Mouse (Mus musculus): ENCODE results near the gene Ptprg.

Gene Ptprg

DNA sequence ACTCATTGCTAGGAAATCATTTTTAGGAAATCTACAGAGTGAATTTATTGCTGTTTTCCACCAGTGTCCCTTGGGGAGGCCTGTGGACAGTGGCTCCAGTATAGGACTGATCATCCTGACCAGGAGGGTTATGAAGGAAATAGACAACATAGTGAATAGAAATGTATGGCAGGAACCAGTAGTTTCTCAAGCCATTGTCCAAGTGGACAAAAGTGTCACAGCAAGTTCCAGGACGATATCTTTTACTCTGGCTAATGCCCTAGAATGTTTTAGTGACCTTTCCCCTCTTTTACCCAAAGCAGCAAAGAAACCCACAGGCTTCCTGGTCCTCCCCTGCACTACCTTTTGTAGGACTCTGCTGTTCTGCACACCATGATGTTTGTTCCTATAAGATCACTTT, 511.7 kb downstream of the Ptprg start:
- DNase-seq: no peak

DNA sequence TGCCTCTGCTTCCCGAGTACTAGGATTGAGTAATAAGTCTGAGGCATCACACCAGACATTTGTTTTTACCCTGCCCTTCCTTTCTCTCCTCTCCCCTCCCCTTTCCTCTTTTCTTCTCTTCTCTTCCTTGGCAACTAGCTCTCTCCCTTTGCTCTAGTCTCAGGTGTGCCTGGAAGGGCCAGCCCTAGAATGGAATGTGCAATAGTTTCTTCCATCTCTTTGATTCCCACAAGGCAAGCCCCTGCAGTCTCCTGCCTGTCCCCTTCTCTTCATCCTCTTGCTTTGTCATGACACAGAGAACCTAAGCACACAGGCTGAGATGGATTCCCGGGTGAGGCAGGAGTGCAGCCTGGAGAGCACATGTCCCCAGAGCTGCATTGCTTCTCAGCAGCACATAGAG, 512.4 kb downstream of the Ptprg start:
- no peak for DNase-seq

DNA sequence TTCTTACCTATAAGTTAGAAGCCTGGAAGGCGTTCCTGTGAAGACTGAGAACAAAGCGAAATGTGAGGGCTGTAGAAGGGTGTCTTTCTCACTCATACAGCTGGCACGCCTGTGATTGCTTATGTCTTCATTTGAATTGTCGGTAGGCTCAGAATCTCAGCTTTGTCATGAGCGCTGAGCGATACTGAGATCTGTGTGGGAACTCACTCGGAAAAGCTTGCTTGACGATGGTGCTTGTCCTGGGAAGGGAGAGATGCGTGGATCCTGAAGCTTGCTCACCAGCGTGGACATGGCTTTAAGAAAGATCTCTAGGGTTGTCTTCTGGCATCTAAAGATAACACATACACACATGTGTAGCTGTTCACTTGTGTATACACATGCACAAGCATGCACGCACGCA, 516.4 kb downstream of the Ptprg start:
- DNase-seq: no peak

DNA sequence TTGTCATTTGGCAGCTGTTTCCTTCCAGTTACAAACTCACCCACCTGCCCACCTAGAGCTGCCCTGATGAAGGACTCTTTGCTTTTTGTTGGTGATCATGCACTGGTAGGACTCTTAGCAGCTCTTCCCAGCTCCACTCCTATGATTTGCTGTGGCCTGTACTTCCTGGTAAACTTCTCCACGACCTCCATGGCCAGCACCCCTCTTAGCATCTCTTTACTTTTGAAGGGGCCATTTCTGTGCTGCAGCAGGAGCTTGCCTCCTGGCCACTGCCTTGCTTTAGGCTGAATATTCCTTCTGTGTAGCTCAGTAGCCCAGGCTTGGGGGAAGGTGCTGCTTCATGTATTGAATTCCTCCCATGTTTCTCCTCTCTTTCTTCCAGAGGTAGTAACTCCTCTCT, 517.0 kb downstream of the Ptprg start:
- DNase-seq: no peak

DNA sequence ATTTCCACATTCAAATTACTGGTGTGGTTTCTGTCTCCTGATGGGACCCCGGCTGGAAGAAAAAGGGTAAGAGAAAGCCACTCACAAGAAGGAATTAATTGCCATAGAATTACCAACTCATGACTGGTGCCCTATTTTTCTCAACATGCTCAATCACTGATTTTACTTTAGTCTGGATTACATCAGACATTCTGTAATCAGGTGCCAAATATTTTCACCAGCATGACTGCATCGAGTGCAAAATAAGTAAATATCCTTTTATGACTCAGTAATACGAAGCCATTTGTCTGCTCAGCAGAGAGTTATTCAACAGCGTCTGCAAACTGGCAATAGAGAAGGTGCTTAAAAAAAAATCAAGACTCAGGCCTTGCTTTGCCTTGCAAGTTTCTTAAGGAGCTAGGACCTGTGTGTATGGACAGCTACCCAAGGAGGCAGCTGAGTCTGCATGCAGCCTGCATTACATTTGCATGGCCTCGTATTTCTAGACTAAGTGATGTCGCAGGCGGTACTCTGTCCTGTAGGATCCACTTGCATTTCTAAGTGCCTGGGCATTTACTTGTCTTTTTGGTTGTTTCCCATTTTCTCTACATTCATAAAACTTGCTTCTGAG, 517.6 kb downstream of the Ptprg start:
- no peak for DNase-seq

DNA sequence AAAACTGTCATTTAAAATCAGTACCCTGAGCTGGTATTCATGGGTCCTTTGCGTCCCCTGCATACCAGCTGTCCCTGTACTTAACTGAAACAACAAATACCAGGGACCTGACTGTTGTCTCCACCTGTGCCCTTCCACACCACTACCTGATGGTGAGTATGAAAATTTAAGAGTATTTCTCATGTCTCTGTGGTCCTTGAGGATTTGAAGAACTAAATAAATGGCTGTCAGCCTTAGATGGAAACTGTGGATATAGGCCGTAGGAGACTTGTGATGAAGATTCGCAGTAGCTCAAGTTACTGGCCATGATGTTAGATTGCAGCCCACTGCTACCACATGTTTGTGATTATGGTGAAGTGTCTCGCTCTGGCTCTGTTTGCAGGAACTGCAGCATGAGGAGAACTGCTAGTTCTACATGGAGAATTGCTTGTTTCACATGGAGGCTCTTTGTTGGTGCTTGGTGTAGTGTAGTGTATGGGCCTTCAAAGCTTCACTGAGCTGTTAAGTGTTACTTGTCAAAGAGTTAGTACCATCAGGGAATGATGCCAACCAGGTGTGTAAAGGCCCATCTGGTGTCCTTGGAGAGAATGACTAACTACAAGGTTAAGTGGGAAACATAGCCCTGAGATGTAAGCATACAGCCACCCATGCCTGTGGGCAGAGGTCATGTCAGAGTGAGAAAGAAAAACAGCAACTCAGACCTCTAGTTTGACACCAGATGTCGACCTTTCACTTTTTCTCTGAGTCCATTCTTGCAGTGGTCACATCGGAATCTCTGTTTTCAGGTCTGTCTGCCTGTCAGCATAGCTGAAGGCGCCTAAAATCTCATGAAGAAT, 518.9 kb downstream of the Ptprg start:
- no peak for DNase-seq

DNA sequence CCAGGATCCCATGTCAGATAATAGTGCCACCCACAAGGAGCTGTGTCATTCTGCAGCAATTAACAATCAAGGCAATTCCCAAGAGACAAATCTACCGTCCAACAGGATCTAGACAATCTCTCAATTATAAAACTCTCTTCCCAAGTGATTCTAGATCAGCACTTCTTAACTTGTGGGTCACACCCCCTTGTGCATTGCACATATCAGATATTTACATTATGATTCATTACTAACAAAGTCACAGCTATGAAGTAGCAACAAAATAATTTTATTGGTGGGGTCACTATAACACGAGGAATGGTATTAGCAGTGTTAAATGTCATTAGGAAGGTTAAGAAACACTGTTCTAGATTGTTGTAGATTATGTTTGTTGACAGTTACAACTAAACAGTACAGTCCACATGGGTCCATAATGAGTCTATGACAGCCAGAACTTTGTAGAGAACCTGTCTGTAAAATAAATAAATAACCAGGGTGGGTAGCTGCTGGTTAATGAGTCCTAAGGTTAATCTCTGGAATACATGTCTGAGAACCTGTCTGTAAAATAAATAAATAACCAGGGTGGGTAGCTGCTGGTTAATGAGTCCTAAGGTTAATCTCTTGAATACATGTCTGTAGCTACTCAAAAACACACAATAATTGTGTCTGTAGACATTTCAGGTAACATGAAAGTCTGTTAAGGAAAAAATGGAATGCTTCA, 520.2 kb downstream of the Ptprg start:
- no peak for DNase-seq

DNA sequence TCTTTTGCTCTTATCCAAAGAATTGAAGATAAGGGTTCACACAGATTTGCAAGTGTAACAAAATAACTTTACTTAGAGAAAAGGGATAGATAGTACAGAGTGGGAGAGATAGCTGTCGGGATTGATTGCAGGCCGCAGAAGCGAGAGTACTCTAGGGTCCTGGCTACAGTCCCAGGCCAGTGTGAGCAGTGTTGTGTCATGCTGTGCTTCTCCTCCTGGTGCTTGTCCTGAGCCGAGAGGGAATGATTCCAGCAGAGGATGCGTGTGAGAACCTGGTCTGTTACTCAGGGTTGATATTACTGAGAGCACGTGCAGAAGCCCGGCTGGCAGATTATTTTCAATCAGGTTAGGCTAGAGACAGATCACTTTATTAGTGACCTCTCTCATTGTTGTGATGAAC, 523.9 kb downstream of the Ptprg start:
- DNase-seq: no peak

DNA sequence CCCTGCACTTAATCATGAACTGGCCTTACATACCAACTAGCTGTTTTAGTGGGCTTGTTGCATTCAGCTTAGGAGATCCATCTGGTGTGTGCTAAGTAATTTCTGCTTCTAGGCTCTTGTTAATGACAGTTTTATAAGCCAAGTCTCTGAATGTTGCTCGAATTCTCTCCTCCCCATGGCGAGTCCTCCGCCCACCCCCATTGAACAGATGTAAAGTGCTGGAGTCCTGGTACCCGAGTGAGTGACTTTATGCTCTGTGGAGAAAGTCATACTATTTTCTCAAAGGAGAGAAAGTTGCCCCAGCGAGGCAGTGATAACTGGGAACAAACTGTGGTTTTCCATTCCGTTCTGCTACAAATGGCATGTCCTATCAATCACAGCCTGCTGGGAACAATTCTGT, 525.9 kb downstream of the Ptprg start:
- peak in 1 of 2 experiments; percentile 33 for DNase-seq

DNA sequence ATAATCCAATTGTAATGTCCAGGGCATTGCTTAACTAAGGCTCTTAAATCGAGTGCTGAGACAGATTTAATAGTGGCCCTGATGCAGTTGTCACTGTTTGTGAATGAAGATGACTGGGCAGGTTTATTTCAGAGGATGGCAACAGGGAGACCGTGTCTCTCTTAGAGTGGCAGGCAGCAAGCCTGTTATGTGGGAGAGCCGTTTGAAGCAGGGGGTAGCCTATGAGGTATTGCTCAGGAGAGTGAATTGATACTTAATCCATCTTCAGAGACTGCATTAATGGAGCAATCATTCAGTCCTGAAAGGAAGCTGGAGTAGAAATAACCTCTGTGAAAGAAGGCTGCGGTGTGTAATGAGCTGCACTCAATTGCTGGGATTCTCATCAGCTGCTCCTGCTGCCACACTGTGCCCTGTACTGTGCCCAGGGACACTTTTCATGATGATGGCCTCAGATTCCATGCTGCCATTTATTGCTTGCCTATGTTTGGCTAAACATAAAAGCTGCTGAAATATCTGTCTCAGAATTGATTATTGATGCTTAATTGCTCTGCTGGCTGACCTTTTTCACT, 526.6 kb downstream of the Ptprg start:
- DNase-seq: no peak

DNA sequence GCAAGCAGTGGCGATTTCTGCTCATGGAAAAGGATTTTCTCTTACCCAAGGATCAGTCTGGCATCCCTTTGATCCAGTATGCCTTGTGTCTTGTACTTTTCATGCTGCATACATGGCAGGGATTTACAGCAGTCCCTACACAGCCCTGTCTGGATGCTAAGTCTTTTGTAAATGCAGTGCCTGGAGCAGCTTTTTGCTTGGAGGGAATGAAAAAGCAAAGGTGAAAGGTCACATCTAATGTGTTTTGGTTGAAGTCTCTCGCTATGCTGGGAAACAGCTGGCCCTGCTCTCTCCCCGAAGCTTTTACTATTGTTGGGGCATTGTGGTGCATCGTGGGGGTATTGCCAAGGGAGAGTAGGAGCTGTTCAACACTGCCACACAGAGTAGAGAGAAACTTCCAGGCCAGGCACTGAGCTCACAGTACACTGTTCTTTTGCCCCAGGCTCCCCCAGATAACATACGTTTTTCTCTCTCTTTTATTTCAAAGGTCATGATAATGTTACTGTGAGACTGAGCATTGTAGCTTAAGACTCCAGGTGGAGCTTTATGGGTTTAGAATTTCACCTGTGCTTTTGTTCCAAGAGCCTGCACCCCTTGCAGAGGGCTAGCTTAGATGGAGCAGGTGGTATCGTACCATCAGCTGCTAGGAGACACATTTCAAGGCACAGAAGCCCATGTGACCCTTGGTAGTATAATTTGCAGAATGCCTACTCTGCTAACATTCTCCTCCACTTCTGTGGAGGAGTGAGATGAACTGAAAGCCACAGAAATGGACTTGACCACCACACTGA, 529.0 kb downstream of the Ptprg start:
- DNase-seq: peak; percentile 36 to 62

DNA sequence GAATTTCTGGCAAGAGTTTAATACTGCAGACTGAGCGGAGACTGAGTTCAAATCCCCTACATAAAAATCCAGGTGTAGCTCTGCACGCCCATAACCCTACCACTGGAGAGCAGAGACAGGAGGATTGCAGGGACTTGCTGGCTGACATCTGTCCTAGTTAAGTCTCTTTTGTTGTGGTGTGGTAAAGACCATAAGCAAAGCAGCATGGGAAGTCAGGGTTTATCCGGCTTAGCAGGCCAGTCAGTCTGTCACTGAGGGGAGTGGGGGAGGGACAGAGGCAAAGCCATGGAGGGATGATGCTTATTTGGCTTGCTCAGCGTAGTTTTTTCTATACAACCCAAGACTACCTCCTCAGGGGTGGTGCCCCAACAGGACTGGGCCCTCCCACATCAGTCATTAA, 530.7 kb downstream of the Ptprg start:
- no peak for DNase-seq

DNA sequence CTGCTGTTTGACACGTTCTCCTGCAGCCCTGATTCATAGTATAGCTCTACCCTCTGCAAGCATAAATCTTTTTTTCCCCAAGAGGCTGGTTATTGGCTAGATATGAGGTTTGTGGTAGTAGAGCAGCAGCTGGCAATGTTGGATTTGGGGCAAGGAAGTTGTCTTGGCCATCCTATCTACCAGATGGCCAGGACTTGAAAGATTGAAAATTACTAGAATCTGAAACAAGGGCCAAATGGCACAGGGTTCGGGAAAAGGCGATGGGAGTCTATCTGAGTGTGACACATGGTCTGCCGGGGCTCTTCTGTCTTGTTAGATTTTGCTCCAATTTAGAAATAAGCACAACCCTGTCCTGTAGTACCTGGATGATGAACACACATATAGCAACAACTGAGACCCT, 531.7 kb downstream of the Ptprg start:
- no peak for DNase-seq

DNA sequence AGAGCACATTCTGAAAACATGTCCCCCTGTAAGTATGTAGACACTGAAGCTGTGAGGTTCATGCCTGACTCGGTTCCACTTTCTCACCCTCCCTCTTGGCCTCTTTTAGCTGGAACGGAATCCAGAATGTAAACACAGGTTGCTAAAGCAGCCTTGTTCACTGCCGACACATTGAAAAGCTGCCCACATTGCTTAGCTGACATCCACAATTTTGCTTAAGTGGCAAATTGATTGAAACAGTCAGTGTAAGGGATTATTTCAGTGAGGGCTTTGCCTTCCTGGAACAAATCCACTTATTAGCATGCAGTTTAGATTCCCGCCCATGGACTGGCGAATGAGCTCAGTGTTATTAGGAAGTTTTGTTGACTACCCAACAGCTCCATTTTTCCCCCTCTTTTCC, 532.8 kb downstream of the Ptprg start:
- DNase-seq: no peak

DNA sequence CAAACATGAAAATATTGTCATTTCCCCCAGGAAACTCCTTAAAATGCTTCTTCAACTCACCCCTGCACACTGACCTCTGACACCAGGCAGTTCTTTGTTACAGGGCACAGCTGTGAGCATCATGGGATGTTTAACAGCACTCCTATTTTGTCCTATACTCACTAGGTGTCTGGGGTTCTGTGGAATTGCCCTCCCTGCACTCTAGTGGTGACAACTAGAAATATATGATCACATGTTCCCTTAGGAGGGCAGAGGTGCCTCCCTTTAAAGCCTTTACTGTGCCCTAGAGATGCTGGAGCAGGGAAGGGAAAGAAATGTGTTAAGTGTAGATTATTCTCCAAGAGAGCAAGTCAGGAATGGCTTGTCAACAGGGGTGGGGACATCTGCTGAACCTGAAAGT, 536.6 kb downstream of the Ptprg start:
- no peak for DNase-seq

DNA sequence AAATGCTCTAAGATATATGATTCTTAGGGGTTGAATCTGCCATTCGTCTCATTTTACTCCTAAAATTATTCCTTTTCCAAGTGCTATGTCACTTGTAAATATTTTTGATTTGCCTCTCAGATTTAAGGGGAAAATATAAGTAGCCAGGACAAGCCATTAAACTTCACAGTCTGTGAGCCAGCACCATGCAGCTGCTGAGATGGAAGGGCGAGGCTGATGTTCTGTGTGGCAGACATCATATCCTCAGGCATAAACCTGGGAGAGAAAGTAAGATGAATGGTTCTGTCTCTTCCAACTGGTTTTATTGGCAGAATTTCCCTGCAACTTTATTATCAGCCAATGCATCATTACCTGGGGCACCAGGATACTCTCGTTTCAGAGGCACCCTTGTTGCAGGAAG, 538.4 kb downstream of the Ptprg start:
- DNase-seq: no peak

DNA sequence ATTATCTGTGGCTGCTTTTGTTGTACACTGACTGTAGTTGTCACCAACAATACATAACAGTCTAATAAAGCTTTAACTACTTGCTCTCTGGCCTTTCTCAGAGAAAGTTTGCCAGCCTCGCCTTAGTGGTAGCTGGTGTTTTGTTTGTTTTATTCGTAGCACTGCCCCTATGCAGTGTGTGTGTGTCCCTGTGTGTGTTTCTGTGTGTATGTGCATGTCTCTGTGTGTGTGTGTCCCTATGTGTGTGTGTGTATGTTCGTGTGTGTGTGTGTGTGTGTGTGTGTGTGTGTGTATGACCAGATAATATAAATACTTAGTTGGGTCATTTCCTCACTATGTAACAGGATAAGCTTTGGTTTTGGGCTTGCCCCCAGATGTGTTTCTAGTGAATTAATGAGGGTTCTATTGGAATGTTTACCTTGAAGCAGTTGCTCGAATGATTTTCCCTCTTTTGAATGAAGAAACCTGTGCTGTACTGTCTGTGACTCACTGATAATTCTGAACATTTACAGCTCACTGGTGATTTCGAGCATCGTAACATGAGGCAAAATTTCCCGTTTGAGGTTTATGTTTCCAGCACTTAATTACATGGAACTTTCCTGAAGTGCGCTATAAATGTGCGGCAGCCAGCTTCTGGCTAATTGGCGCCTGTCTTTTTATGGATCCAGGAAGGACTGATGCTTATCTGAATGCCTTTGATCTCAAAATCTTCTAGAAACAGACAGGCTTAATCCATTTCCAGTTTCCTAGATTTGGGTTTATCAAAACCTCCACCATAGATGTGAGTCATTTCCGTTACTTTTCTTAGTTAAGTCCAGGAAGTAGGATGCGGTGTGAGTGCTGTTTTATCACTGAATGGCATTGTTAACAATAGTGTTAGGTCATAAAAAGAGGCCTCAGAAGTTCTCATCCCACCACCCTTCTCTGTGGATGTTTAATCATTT, 546.3 kb downstream of the Ptprg start:
- no peak for DNase-seq

DNA sequence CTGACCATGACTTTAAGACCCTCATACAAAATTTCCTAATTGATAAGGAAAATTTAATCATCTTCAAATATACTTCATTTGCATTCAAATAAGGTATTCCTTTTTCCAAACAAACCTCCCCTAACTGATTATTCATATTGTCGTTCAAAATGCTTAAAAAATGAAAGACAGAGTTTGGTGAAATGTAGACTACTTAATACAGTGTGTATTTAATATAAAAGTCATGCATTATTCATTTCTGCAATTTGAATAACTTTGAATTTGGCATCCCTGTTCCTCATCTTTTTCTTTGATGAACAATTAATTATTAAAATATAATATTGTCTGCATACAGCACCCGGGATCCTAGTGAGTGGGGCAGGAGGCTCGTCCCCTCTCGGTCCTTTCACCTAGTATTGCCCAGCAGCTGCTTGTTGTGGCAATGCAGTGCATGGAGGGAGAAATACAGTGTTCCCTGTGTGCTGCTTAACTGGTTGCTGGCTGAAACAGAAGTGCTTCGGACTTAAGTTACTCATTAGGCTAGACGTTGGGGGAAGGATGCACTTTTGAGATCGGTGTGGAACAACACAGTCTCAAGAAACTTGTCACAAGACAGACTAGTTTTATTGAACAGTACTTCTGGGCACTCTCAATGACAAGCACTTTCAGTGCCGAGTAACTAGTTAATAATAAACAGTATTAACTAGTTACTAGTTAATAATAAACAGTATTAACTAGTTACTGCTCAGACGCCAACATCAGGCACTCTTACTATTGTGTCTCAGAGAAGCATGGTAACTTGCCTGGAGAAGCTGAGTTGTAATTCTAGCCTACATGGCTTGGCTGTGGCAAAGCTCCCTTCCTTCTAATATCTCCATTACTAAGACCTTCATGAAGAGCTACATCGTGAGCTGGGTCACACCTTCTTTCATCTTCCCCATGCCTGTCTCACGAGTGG, 549.3 kb downstream of the Ptprg start:
- peak in 1 of 2 experiments; percentile 26 for DNase-seq

DNA sequence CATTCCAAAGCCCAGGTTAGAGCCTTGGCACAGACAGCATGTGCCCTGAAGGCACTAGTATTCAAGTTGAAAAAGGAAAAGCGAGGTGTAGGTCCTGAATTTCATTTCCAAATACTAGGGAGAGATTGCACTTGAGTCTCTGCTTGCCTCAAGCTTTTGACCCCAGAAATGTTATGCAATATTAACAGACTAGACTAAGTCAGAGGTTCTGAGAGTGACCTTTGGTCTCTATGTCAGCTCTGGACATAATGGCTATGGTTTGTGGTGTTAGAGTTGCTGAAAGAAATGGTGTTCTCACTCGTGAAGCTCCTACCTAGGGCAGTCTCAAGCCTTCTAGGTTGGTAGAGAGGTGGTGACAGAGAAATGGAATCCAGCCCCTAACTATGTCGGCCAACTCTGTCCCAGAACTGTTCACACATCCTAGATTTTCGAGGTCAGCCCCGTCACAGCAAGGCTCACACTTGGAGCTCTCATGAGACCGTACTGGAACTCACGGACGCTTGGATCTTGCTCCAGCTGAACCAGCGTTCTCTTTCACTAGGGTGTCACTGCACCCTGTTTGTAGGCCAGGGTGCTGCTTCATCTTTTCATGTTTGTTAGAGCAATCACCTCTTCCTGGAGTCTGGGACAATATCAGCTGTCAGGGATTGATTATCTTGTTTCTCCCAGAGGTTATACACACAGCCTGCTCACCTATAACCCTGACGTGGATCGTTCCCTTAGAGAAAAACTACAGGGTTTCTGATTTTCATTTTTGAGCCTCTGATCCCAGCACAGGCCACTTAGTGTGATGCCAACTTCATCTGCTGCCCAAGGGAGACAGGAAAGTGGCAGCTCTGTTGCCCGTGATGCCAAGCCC, 551.2 kb downstream of the Ptprg start:
- DNase-seq: no peak

DNA sequence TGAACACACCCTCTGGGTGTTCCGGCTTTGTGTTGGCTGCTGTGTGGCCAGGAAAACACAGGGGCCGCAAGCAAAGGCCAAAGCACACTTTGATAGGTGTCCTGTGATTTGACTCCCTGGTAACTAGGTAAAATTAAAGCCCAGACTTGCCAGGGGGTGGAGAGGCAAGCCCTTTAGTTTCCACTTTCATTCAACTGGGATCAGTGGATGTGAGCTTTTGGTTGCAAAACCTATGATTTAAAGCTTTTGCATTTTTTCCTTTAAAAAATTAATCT, 551.8 kb downstream of the Ptprg start:
- no peak for DNase-seq

All from kidney, postnatal 4 days (tissue).